Mouse (Mus musculus): ENCODE results near the gene Cers4. TPM values are rescaled to one million over a fixed set of nuclear protein-coding genes. Genes with fewer than 3 reads are reported as not detected.
A peak's percentile ranks its signal among the peaks of the same experiment; 100 is the strongest.

The Cers4 gene
- total RNA-seq (2022) = 10 to 100 TPM; 20.7 to 46.5 (median 31.2) TPM

GRCm38 (mm10) chr8:4492851-4493685, at the start of gene Cers4:
Cers4 (plus strand) TSS chr8:4493026.
- DNase-seq (ENCODE audit: low spot score) = peak; percentile 90

GRCm38 (mm10) chr8:4458165-4458564, 34.7 kb upstream of the Cers4 start:
- no peak for DNase-seq (ENCODE audit: low spot score)

- DNase-seq (ENCODE audit: low spot score) = no peak
Observed at GRCm38 (mm10) chr8:4463061-4463460, 29.8 kb upstream of the Cers4 start.

DNA sequence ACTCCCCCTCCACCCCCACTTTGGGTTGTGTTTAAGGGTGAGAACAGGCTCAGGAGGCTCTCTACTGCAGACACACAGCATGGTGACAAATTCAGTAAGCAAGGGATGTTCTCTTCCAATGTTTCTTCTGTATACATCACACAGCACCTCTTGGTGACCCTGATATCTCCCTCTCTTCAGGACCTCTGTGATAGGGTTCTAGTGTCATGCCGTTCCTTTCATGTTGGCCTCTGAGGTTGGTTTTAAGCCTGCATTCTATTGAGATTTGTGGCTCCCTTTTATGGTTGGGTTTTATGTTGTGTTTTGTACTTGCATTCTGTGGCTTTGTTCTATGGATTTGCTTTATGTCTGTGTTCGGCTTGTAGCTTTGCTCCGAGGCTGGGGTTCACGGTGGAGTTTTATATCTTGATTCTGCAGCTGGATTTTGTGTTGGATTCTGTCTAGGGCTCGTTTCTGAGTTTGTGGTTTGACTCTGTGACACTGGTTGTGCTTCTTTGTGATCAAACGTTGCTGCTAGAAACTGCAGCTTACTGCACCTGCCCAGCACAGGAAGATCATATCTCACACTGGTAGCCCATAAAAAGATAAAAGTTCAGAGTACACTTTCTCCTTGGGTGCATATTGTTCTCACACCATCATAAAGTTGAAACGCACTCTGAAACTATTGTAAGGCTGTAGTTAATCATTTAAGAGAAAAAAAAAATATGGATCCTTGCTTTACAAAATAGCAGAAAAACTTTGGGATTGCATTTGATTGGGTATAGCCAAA, 18.2 kb upstream of the Cers4 start:
- DNase-seq (ENCODE audit: low spot score) = no peak

- DNase-seq (ENCODE audit: low spot score) = no peak
Observed at GRCm38 (mm10) chr8:4481154-4481553, 11.7 kb upstream of the Cers4 start.

- no peak for DNase-seq (ENCODE audit: low spot score)
Observed at GRCm38 (mm10) chr8:4481586-4481985, 11.2 kb upstream of the Cers4 start.

GRCm38 (mm10) chr8:4482501-4482900, 10.3 kb upstream of the Cers4 start:
- no peak for DNase-seq (ENCODE audit: low spot score)

GRCm38 (mm10) chr8:4483330-4483729, 9.5 kb upstream of the Cers4 start:
- DNase-seq (ENCODE audit: low spot score) = no peak

- DNase-seq (ENCODE audit: low spot score) = peak; percentile 64
Observed at GRCm38 (mm10) chr8:4493686-4494440, 1.0 kb downstream of the Cers4 start.

- no peak for DNase-seq (ENCODE audit: low spot score)
Observed at GRCm38 (mm10) chr8:4495976-4496375, 3.1 kb downstream of the Cers4 start.

DNA sequence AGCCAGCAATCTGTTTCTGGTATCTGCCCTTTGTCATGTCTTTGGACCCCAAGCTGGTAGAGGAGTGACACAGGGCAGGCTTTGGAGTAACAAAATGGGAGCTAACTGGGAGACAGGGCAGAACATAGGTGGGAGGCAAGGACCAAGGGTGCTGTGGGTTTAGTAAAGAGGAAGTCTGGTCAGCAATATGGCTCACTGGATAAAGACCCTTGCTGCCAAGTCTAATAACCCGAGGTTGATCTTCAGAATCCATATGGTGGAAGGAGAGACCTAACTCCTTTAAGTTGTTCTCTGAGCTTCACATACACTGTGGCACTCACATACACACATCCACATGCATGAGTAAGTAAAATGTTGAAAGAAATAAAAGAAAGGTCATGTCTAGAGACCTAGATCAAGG, 4.8 kb downstream of the Cers4 start:
- DNase-seq (ENCODE audit: low spot score) = no peak

DNA sequence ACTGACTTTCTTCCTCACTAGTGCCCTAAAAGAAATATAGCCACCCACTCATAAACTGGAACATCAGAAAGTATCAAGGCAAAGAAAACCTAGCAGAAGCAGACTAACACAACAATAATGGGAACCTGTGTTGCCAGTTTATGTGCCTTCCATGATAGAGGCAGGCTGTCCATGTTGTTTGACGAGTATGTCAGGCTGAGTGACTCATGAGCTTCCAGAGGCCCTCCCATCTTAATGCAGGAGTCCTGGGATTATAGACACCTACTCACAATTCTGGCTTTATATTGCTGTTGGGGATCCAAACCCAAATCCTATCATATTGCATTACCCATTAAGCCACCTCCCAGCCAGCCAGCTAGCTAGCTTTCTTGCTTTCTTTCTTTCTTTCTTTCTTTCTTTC, 12.5 kb downstream of the Cers4 start:
- DNase-seq (ENCODE audit: low spot score) = no peak

DNA sequence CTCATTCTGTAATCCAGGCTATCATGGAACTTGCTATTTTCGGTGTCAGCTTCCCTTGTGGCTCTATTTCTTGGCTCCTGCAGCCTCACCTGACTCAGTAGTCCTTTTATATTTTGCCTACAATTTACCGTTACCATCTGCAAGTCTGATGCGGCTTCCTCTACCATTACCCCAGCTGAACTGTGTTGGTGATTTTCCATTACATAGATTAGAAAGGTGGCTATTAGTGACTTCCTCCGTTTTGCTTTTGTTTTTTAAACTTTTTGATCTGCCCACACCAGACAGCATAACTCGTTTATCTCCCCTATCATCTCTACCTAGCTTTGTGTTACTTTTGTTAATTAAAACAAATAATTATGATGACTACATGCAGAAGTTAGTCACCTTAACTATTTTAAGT, 14.7 kb downstream of the Cers4 start:
- no peak for DNase-seq (ENCODE audit: low spot score)

GRCm38 (mm10) chr8:4510824-4511223, 18.0 kb downstream of the Cers4 start:
- no peak for DNase-seq (ENCODE audit: low spot score)

- DNase-seq (ENCODE audit: low spot score) = no peak
Observed at GRCm38 (mm10) chr8:4511429-4512115, 18.7 kb downstream of the Cers4 start.

GRCm38 (mm10) chr8:4512116-4512495, 19.3 kb downstream of the Cers4 start:
- peak; percentile 41 for DNase-seq (ENCODE audit: low spot score)

GRCm38 (mm10) chr8:4516162-4516561, 23.3 kb downstream of the Cers4 start:
- DNase-seq (ENCODE audit: low spot score) = no peak

- DNase-seq (ENCODE audit: low spot score) = no peak
Observed at GRCm38 (mm10) chr8:4521472-4521871, 28.6 kb downstream of the Cers4 start.

DNA sequence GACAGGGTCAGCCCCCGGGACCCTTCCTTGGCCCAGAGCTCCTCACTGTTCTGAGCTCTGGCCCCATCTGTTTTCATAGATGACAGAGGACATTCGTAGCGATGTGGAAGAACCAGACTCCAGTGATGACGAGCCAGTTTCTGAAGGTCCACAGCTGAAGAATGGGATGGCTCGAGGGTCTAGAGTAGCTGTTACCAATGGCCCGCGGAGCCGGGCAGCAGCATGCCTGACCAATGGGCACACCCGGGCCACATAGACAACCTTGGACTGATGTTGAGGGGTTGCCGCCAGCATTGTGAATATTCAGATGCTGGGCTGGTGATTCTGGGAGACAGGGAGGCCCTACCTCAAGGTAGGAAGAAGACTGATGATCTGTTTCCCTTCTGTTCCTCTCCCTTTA, 30.7 kb downstream of the Cers4 start:
- DNase-seq (ENCODE audit: low spot score) = no peak
